Comparison of ENCODE assay signal across 21 mouse cellular contexts in genomic region chr7:128045640-128046039, GRCm38 (mm10). TPM values are rescaled to one million over a fixed set of nuclear protein-coding genes. Genes with fewer than 3 reads are reported as not detected.
"Had no signal": no experiment of that assay in that cellular context is flagged by ENCODE, and none has a peak within 500 bp of the region (broad histone marks: within the 10 kb centered on the region; RNA-seq: fewer than 3 reads in every experiment).

No protein-coding gene starts in this region.

- H3K4me1 ChIP-seq: neural tube, embryonic 13.5 days; neural tube, embryonic 15.5 days; stomach, embryonic 15.5 days had no signal

- DNase-seq: retina, postnatal 1 day; right cerebral cortex, adult 18-20 months; right cerebral cortex, postnatal 14 days; right cerebral cortex, postnatal 25 days; right cerebral cortex, postnatal 4 days; spleen, adult 18-20 months; thymus, adult 18-20 months; thymus, adult 2 months; thymus, postnatal 14 days; thymus, postnatal 25 days; thymus, postnatal 36 days; thymus, postnatal 4 days had no signal

- H3K9me3 ChIP-seq: neural tube, embryonic 13.5 days; neural tube, embryonic 15.5 days; stomach, embryonic 15.5 days had no signal

- H3K36me3 ChIP-seq: neural tube, embryonic 13.5 days; neural tube, embryonic 15.5 days; stomach, embryonic 15.5 days had no signal

- H3K9ac ChIP-seq: neural tube, embryonic 13.5 days; neural tube, embryonic 15.5 days; stomach, embryonic 15.5 days had no signal

- H3K27ac ChIP-seq: neural tube, embryonic 13.5 days; neural tube, embryonic 15.5 days; stomach, embryonic 15.5 days; stomach, postnatal 0 days had no signal

- H3K4me3 ChIP-seq: neural tube, embryonic 13.5 days; neural tube, embryonic 15.5 days; stomach, embryonic 15.5 days had no signal

- H3K27me3 ChIP-seq: neural tube, embryonic 13.5 days; neural tube, embryonic 15.5 days; stomach, embryonic 15.5 days had no signal

RNA-seq across cellular contexts. Expression of gene Gm49368, which starts 16.8 kb away (rescaled TPM):
- polyA plus RNA-seq: neural tube, embryonic 13.5 days; neural tube, embryonic 14.5 days; neural tube, embryonic 15.5 days; stomach, embryonic 14.5 days; stomach, embryonic 15.5 days; stomach, postnatal 0 days; testis, adult 2 months; thymus, postnatal 0 days; urinary bladder, adult 2 months had no signal

RNA-seq across cellular contexts. Expression of gene Trim72, which starts 41.9 kb away (rescaled TPM):
- polyA plus RNA-seq: neural tube, embryonic 13.5 days; neural tube, embryonic 14.5 days; thymus, postnatal 0 days had no signal
